Mouse (Mus musculus) embryonic fibroblast, embryonic 13.5 days (primary cell): ENCODE measurements at regions not wholly inside any gene's neighbourhood (a gene's known extent, or its start where the extent isn't known, plus 50 kb on each side); places are given as distances from the start of the nearest gene placed in this dataset.

ENCODE experiments used
- H3K27ac ChIP-seq: 2 replicates; pipeline ENCODE4 v1.5.1; 2012; ENCODE audit warnings: low read length, control low read depth, inconsistent platforms; ENCODE audit not compliant: insufficient read depth
- H3K4me1 ChIP-seq: 2 replicates; pipeline ENCODE4 v1.6.1; 2011; ENCODE audit warnings: low read length; ENCODE audit not compliant: control insufficient read depth, insufficient read depth
- H3K4me3 ChIP-seq: 2 replicates; pipeline ENCODE4 v1.5.1; 2011; ENCODE audit warnings: mild to moderate bottlenecking, control low read depth, low read length; ENCODE audit not compliant: insufficient read depth
- CTCF ChIP-seq: IDR thresholded peaks from 2 replicates; pipeline ENCODE4 v1.5.1; 2011; ENCODE audit warnings: mild to moderate bottlenecking, control low read depth, low read length, moderate library complexity, borderline replicate concordance; ENCODE audit not compliant: insufficient read depth
- POLR2A ChIP-seq: IDR thresholded peaks from 2 replicates; pipeline ENCODE4 v1.6.1; 2011; ENCODE audit warnings: low read depth, mild to moderate bottlenecking, control low read depth, low read length, moderate library complexity

DNA sequence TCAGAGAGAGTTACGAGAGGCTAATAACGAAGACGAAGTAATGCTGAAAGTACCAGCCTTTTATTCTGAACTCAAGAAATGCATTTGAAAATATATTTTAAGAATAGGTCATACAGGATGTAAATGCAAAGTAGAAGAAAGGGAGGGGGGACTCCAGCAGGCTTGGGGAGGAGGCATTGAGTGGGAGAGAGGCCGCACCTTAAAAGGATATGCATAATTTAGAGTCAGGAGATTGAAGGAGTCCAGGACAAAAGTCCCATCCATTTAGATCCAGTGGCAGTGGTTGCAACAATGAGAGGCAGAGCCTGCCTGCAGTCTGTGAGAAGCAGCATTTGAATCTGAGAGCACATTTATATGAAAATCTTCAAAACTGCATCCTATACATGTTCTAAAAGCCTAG, 186.1 kb downstream of the Psat1 start:
- TF ChIP-seq POLR2A (no peak), CTCF (no peak)
- H3K4me1 ChIP-seq: no peaks in the 10 kb centered on the region
- H3K27ac ChIP-seq: no peak overlapping the region
- no peak overlapping the region for H3K4me3 ChIP-seq

- Histone ChIP-seq H3K27ac (no peak overlapping the region), H3K4me3 (no peak overlapping the region), H3K4me1 (no peaks in the 10 kb centered on the region)
- no peak for TF ChIP-seq CTCF
- TF ChIP-seq POLR2A: no peak
Observed at GRCm38 (mm10) chr19:15745026-15745777, 201.9 kb downstream of the Psat1 start.

GRCm38 (mm10) chr19:15736200-15736599, 210.9 kb downstream of the Psat1 start:
- TF ChIP-seq CTCF (no peak), POLR2A (no peak)
- no peak overlapping the region for H3K4me3 ChIP-seq
- H3K4me1 ChIP-seq: no peaks in the 10 kb centered on the region
- no peak overlapping the region for H3K27ac ChIP-seq

- TF ChIP-seq CTCF: no peak
- TF ChIP-seq POLR2A: no peak
Observed at GRCm38 (mm10) chr19:15726785-15727406, 220.2 kb downstream of the Psat1 start.

DNA sequence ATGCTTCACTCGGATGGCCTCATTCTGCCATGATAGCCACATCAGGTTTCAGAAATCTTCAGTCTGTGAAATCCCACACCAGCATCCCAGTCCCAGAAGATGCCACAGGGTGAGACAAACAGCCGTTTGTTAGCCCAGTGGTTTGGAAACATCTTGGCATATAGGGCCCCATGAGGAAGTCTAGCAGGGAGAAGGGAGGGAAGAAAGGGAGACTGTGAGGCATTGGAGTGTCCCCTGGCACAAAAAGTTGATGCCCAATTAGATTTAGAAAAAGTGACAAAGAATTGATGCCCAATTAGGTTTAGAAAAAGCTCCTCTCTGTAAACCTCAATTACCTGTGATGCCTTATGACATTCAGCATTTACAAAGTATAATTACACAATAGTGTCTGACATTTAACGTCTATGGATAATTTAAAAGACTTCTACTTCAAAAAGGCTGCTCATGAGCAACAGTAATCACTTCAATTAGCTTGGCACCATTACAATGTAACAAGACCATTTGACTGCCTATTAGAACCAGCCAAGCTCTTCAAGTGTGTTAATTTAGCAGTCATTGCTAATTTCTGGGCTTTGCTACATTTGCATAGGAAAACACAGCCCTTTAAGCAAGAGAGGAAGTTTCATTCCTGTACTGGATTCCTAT, 254.6 kb downstream of the Psat1 start:
- Histone ChIP-seq H3K4me3 (no peak overlapping the region), H3K27ac (no peak overlapping the region), H3K4me1 (no peaks in the 10 kb centered on the region)
- TF ChIP-seq POLR2A (no peak), CTCF (no peak)

More at GRCm38 (mm10) chr19:15726785-15727406, 220.2 kb downstream of the Psat1 start:
- Histone ChIP-seq H3K4me3 (no peak overlapping the region), H3K27ac (no peak overlapping the region), H3K4me1 (no peaks in the 10 kb centered on the region)

DNA sequence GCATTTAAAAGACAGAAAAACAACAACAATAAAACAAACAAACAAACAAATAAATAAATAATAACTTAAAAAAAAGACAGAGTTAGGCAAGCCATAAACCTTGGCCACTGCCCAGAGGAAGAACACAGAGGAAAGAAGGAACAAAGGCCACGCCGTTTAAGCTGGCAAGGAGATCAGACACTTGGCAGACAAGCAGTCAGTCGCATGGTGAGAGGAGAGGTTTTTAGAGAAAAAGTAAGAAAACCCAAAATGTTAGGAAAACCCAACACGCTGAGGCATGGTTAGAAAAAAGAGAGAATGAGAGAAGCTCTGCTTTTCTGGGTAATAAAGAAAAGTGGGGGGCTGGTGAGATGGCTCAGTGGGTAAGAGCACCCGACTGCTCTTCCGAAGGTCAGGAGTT, 277.1 kb downstream of the Psat1 start:
- H3K27ac ChIP-seq: no peak overlapping the region
- H3K4me1 ChIP-seq: no peaks in the 10 kb centered on the region
- no peak overlapping the region for H3K4me3 ChIP-seq
- TF ChIP-seq CTCF (no peak), POLR2A (no peak)

DNA sequence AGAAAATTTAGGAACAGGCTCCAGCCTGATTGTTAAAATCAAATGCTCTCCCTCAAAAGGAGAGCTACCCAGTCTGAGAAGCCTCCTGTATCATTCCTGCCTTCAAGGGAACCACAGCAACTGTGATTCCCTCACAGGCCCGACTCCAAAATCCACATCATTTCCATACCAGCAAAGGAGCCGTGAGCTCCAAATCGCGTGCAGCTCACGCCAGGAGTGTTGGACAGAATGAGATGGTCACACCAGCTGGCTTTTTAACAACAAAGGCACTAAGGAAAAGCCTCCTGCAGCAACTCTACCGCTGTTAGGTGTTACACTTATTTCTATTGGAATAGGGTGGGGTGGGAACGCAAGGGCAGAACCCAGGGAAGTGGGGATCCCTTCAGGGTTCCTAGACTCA, 277.6 kb downstream of the Psat1 start:
- H3K4me1 ChIP-seq: no peaks in the 10 kb centered on the region
- H3K4me3 ChIP-seq: no peak overlapping the region
- no peak for TF ChIP-seq CTCF
- no peak for TF ChIP-seq POLR2A
- H3K27ac ChIP-seq: no peak overlapping the region

DNA sequence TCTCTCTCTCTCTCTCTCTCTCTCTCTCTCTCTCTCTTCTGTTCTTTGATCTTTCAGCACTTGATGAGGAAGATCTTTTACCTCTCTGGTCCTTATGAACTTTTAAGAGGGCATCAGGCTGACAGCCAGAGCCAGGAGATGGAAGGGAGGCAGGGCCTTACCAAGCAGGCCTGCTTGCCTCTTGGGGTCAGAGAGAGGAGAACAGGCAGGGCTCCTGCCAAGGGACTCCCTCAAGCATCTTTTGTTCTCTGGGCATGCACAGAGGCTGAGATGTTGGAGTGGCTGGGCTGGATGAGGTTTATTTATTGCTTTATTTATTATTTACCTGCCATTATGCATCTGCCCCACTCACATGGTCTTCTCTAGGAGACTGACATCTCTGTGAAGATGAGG, 278.5 kb downstream of the Psat1 start:
- TF ChIP-seq CTCF: no peak
- Histone ChIP-seq H3K4me1 (no peaks in the 10 kb centered on the region), H3K4me3 (no peak overlapping the region), H3K27ac (no peak overlapping the region)

- no peak overlapping the region for H3K27ac ChIP-seq
- no peak overlapping the region for H3K4me3 ChIP-seq
- TF ChIP-seq CTCF: no peak
- TF ChIP-seq POLR2A: no peak
- no peaks in the 10 kb centered on the region for H3K4me1 ChIP-seq
Observed at GRCm38 (mm10) chr19:15667889-15668623, 279.1 kb downstream of the Psat1 start.

GRCm38 (mm10) chr19:15663659-15664255, 283.4 kb downstream of the Psat1 start:
- no peaks in the 10 kb centered on the region for H3K4me1 ChIP-seq
- no peak overlapping the region for H3K27ac ChIP-seq
- TF ChIP-seq CTCF: no peak
- TF ChIP-seq POLR2A: no peak
- H3K4me3 ChIP-seq: no peak overlapping the region
